Mouse (Mus musculus) urinary bladder, adult 18-20 months (tissue): ENCODE measurements around the gene Dirc2.

Source experiments
- DNase-seq, 2 experiments: peaks; one replicate each; pipeline ENCODE4 v3.0.0; 2022; ENCODE audit warnings: low spot score in 2 of 2, mixed read lengths in 2 of 2

Gene Dirc2

GRCm38 (mm10) chr16:35739548-35739947 lies 29.6 kb downstream of the Dirc2 start:
- DNase-seq, result no peak

DNA sequence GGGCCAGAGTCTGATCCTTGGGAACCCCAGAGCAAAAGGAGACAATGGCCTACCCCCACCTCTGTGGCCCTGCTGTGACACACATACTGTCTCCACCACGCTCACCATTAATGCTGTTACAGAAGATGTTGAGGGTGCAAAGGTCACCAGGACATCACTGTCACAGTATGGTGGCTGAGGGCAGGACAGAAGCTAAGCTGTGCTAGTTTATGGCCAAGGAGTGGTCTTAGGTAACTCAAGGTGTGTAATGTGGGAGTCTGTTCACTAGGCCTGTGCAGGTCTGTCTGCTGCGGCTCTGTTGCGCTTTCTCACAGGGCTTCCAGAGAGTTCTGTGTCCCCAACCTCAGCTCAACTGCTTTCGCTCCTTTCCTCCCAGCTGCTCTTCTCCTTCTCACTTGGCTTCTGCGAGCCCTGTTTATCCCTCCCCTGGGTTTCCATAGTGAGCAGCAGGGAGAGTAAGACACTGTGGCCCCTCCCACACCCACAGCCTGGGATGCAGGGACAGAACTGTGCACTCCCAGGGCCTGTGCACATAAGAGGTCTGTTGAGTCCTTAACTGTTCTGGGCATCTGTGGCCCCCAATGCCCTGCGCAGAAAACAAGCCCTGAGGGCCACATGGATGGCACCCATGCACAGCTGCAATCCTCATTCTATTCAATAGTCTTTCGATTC lies 30.9 kb downstream of the Dirc2 start:
- no peak for DNase-seq

DNA sequence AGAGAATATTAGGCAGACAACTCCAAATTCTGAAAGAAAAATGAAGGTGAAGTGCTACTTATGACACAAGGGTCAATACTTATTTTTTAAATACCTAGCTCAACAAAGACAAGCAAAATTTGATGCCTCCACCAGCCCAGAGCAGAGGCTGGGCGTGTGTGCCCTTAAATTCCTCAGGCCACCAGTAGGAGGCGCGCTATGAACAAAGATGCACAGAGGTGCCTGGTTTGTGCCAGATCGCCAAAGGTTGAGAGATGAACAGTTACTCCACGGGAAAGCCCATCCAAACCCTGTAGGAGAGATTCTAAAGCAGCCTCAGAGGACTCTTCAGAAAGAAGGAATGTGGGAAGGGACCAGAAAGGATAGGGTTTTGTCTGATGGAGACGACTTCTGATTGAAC lies 35.1 kb downstream of the Dirc2 start:
- DNase-seq, result peak; percentile 33 to 64

GRCm38 (mm10) chr16:35732096-35732495 lies 37.1 kb downstream of the Dirc2 start:
- DNase-seq, result no peak

DNA sequence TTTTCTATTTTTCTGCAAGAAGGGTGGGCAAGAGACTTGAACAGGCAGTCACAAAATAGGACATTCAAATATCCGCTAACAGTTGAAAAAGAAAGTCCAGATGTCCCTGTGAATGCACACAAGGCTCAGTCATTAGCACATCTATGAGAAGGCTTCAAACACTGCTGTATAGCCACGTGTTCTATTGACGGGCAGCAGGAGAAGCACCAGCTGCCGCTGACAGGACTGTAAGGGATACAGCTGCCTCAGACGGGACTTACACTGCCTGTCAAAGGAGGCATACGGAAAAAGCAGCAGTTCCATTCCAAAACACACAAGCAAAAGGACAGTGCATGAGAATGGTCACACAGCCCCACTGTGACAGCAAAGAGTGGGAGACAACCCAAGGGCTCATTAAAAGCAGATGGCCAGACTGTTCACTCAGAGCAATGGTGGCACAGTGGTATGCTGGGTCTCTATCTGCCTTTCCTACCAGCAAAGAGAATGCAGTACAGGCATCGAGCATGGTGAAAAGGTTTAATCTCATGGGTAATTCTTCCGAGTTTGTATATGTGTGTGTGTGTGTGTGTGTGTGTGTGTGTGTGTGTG lies 39.9 kb downstream of the Dirc2 start:
- DNase-seq, result no peak

GRCm38 (mm10) chr16:35726601-35727000 lies 42.6 kb downstream of the Dirc2 start:
- DNase-seq, result no peak

DNA sequence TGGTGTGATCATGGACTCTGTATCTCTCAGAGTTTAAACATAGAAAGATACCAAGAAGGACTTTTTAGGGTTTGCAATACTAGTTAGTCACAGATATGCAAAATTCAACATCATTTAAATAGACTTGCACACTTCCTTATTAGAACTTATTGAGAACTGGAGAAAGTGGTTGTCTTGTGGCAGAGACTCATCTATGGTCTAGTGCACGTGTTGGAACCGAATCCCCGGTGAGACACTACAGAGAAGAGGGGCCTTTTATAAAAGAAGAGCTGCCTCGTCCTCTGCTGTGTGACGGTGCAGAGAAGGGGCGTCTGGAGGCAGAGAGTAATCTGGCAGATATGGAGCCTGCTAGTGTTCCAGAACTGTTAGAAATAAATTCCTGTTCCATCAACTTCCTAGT lies 44.6 kb downstream of the Dirc2 start:
- no peak for DNase-seq

DNA sequence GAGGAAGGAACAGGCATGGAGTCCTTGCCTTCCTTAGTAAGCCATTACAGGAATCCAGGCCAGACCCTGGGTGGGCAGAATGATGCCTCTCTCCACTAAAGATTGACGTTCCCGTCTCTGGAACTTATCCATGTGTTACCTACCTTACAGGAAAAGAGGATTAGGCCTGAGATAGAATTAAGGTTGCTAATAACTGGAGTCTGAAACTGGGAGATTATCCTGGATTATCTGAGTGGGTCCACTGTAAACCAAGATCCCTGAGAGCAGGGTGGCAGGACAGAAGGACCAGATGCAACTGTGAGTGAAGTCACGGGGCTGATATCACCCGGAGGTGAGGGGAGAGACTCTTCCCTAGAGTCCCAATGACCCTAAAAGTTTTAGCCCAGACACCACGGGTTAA lies 51.4 kb downstream of the Dirc2 start:
- no peak for DNase-seq

DNA sequence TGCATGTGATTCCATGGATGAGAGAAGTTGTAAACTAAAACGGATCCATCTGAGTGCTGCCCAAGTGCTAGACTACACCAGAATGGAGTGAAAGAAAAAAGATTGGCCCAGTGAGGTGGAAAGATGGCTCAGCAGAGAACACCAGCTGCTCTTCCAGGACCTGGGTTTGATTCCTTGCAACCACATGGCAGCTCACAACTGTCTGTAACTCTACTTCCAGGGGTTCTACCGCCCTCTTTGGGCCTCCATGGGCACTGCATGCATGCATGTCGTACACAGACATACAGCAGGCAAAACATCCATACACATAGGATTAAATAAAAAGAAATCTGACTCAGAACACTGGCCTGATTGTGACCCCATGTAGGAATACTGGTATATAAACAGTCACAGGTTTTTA lies 52.9 kb downstream of the Dirc2 start:
- DNase-seq, result no peak

GRCm38 (mm10) chr16:35715771-35716170 lies 53.4 kb downstream of the Dirc2 start:
- DNase-seq, result no peak

- no peak for DNase-seq
Observed at GRCm38 (mm10) chr16:35715350-35715749, 53.8 kb downstream of the Dirc2 start.

DNA sequence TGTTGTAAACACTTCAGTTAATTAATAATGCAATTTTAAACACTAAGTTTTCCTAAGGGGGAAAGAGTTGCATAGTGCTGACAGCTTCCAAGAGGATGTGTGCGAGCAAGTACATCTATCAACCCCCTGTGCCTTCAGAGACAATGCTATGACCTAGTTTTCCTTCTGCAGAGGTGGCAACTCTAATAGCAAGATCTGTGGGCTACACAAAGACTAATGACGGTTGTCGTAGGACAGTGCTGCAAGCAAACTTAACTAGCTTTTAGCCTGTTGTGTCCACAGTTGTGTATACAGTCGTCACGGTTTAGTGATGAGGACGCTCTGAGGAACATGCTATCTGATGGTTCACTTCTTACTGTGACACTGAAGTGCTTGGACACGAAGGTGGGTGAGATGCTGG lies 54.5 kb downstream of the Dirc2 start:
- no peak for DNase-seq

DNA sequence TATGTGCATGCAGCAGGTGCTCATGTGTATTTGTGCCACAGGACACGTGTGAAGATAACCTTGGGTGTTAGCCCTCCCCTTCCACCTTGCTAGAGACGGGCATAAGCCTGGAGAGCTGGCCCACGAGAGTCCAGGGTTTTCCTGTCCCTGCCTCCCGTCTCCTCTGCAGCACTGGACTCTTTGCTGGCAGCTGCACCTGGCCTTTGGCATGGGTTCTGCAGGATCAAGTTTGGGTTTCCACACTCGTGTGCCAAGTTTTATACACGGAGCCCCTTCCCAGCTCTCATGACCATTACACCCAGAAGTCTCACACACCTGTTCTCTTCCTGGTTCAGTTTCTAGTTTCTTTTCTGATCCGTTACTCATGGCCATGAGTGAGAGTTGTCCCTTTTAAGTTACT lies 55.5 kb downstream of the Dirc2 start:
- no peak for DNase-seq

DNA sequence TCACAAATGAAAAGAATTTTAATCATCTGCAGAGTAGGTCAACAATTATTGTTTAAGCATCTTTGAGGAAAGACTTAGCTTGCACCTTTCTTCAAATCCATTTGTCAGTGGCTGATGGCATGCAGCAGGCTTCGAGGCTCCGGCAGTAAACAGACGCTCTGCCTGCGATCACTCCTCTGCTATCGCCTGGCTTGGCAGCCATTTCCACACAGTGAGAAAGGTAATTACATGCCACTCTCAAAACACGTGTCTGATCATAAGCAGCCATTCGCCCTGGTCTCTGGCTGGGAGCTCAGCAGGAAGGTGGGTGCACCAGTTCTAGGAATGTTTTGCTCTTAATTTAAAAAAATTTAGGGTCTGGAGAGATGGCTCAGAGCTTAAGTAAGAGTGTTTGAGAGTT lies 58.2 kb downstream of the Dirc2 start:
- DNase-seq, result no peak

GRCm38 (mm10) chr16:35707004-35707403 lies 62.2 kb downstream of the Dirc2 start:
- DNase-seq, result no peak

DNA sequence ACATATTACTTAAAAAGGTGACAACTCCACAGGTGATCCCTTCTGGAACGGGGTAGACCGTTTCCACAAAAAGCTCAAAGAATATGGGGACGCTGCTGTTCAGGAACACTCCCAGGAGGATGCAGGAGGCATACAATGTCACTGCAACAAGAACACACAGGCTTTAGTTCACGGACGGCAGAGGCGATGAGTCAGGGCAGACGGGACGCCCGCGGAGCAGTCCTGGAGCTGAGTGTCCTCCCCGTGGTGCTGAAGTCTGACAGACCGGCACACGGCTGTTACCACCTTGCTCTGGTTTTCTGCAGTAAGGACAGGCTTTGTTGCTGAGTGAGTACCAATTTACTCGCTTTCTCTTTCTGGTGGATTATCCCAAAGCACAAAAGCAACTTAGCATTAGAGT lies 64.4 kb downstream of the Dirc2 start:
- DNase-seq, result no peak

GRCm38 (mm10) chr16:35703763-35704679 lies 65.1 kb downstream of the Dirc2 start:
- DNase-seq, result no peak

- DNase-seq, result no peak
Observed at GRCm38 (mm10) chr16:35701823-35702222, 67.3 kb downstream of the Dirc2 start.

- no peak for DNase-seq
Observed at GRCm38 (mm10) chr16:35696103-35696502, 73.1 kb downstream of the Dirc2 start.

- no peak for DNase-seq
Observed at GRCm38 (mm10) chr16:35694250-35694846, 74.8 kb downstream of the Dirc2 start.

DNA sequence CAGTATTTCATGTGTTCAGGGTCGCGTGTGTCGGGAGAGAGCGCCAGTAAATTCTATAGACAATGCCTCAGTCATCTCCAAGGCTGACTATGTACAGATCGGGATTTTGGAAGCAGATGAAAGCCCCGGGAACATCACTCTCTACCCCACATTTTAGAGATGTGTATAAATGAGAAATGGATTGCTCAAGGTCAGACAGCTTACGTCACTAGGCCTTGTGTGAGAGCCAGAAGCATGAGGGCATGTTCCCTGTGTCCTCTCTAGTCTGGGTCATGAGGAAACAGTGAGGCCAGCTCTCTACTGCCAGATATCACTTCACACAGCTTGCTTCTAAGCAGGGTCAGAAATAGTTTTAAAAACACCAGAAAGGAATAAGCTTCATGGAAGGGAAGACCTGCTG lies 77.5 kb downstream of the Dirc2 start:
- DNase-seq, result no peak

DNA sequence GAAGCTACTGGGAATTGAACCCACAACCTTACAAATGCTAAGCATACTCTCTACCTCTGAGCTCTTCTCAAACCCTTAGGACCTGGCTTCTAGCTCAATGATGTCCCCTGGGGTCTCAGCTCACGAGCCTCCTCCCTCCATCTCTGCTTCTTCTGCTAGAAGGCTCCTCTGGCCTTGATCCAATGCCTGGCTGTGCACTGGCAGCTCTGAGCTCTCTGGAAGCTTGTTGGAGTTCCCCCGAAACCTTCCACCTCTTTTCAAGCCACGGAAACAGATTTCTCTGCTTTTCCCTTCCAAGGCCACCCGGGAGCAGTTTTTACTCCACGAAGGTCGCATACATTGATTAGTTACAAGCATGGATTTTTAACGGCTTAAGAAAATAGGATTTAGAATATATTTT lies 82.7 kb downstream of the Dirc2 start:
- DNase-seq, result no peak
